Mouse (Mus musculus) ES-E14 (cell line): ENCODE measurements around the gene Rfx7. TPM values are rescaled to one million over a fixed set of nuclear protein-coding genes. Genes with fewer than 3 reads are reported as not detected.

Experiments used
- DNase-seq: peaks from one replicate; pipeline ENCODE4 v3.0.0-alpha.2; 2013; ENCODE audit warnings: low read depth, low spot score
- H3K27ac ChIP-seq: 2 replicates; pipeline ENCODE4 v1.5.1; 2012; ENCODE audit warnings: low read depth, mild to moderate bottlenecking, low read length, moderate library complexity, mixed read lengths; ENCODE audit not compliant: poor library complexity, insufficient read depth, severe bottlenecking
- H3K36me3 ChIP-seq: 2 replicates; pipeline ENCODE4 v1.6.1; 2012; ENCODE audit warnings: mild to moderate bottlenecking, low read length, moderate library complexity, mixed read lengths; ENCODE audit not compliant: control insufficient read depth, poor library complexity, insufficient read depth, severe bottlenecking
- H3K4me1 ChIP-seq, 2 experiments: fragments of 150-350 bp in 1 of 2; sonication (generic) in 1 of 2; 2 replicates each; pipeline ENCODE4 v1.6.1; 2012; ENCODE audit warnings: low read length in 2 of 2, mild to moderate bottlenecking in 1 of 2, mixed read lengths in 1 of 2; ENCODE audit not compliant: control insufficient read depth in 2 of 2, insufficient read depth in 2 of 2, poor library complexity in 1 of 2
- H3K4me3 ChIP-seq, 2 experiments: fragments of 150-350 bp in 1 of 2; sonication (generic) in 1 of 2; 2 replicates each; pipeline ENCODE4 v1.5.1; 2012; ENCODE audit warnings: low read length in 2 of 2, low read depth in 1 of 2, mild to moderate bottlenecking in 1 of 2, mixed read lengths in 1 of 2; ENCODE audit not compliant: insufficient read depth in 1 of 2, poor library complexity in 1 of 2, severe bottlenecking in 1 of 2
- H3K9ac ChIP-seq: 2 replicates; pipeline ENCODE4 v1.6.1; 2012; ENCODE audit warnings: low read depth, mild to moderate bottlenecking, low read length, mixed read lengths; ENCODE audit not compliant: poor library complexity, insufficient read depth, severe bottlenecking
- H3K9me3 ChIP-seq: fragments of 150-350 bp; sonication (generic); 2 replicates; pipeline ENCODE4 v1.6.1; 2012; ENCODE audit warnings: low read depth, mild to moderate bottlenecking, low read length; ENCODE audit not compliant: control insufficient read depth, insufficient read depth
- CHD2 ChIP-seq: IDR thresholded peaks from 2 replicates; pipeline ENCODE4 v1.6.1; 2014; ENCODE audit warnings: mild to moderate bottlenecking, low read depth, low read length, inconsistent platforms
- HCFC1 ChIP-seq: IDR thresholded peaks from 2 replicates; pipeline ENCODE4 v1.6.1; 2012; ENCODE audit warnings: low read length, inconsistent platforms, borderline replicate concordance; ENCODE audit not compliant: insufficient read depth
- MAFK ChIP-seq: IDR thresholded peaks from 2 replicates; pipeline ENCODE4 v1.6.1; 2014; ENCODE audit warnings: mild to moderate bottlenecking, low read depth, low read length, inconsistent platforms; ENCODE audit not compliant: insufficient read depth
- ZC3H11A ChIP-seq: IDR thresholded peaks from 2 replicates; pipeline ENCODE4 v1.6.1; 2012; ENCODE audit warnings: low read depth, mild to moderate bottlenecking, inconsistent platforms, low read length, borderline replicate concordance
- ZNF384 ChIP-seq: IDR thresholded peaks from 2 replicates; pipeline ENCODE4 v1.6.1; 2012; ENCODE audit warnings: low read depth, low read length, inconsistent platforms
- in situ Hi-C, 2 experiments: fragments of 600-800 bp; cut with MboI; formaldehyde crosslinking; loops; one replicate each; pipeline ENCODE4 v1.15.1; 2025; ENCODE audit warnings: low sequenced_read_pairs in 2 of 2, inconsistent platforms in 1 of 2; ENCODE audit not compliant: unreplicated experiment in 2 of 2
- total RNA-seq: library from RNA; depleted of rRNA; stranded (reverse); fragments of 300-350 nt; gene quantifications from 2 replicates; pipeline ENCODE4 v1.2.3, GENCODE M21; 2012

Gene Rfx7
- total RNA-seq, 1 experiment = 19.9 TPM

DNA sequence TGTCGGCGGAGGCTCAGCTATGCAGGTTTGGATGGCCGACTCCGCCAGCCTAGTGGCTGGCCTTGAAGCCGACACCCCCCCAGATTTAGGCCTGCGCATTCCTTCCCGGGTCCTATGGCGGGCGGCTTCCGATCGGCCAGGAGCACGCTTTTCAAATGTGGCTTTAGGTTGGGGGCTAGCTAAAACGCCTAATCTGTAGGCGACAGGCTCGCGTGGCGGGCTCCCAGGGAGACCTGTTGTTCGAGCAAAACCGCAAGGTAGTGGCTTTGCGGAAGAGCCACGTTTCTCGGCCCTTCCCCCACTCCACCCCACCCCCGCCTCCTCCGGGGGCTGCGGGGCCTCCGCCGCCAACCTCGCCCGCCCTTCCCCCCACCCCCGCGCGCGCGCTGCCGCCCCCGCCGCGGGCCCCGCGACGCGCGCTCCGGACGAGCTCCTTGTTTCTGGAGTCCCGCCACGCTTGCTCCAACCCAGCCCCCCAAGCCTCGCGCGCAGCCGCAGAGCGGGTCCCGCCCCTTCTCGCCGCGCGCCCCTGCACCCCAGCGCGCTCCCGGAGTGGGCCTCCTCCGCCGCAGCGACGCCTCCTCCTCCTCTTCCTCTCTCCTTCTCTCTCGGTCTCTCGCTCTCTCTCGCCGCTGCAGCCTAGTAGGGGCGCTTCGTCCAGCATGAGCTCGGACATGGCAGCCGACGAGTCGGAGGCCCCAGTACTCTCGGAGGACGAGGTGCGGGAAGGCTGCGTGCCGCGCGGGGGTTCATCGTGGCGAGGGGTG, 130.0 kb downstream of the Rfx7 start, which contains the start of gene Nedd4:
TSS of gene Nedd4 (plus strand) at position 452 of the 767 bp plus-strand sequence.
- no peak for TF ChIP-seq CHD2
- TF ChIP-seq MAFK = no peak
- TF ChIP-seq ZNF384 = no peak
- TF ChIP-seq HCFC1 = no peak
- no peak for TF ChIP-seq ZC3H11A
- Histone ChIP-seq H3K4me3 (peak within 1 kb of the TSS; percentile 95 to 100), H3K4me1 (peaks cover 11 to 14% of the 10 kb centered on the region in 2 experiments; a peak in 3 of 4 replicates), H3K9ac (peak within 1 kb of the TSS; percentile 99), H3K36me3 (peaks cover 24% of the 10 kb centered on the region), H3K27ac (peak within 1 kb of the TSS; percentile 99), H3K9me3 (no peaks in the 10 kb centered on the region)
- DNase-seq = peak; percentile 72
- in situ Hi-C loops = no loop called here

DNA sequence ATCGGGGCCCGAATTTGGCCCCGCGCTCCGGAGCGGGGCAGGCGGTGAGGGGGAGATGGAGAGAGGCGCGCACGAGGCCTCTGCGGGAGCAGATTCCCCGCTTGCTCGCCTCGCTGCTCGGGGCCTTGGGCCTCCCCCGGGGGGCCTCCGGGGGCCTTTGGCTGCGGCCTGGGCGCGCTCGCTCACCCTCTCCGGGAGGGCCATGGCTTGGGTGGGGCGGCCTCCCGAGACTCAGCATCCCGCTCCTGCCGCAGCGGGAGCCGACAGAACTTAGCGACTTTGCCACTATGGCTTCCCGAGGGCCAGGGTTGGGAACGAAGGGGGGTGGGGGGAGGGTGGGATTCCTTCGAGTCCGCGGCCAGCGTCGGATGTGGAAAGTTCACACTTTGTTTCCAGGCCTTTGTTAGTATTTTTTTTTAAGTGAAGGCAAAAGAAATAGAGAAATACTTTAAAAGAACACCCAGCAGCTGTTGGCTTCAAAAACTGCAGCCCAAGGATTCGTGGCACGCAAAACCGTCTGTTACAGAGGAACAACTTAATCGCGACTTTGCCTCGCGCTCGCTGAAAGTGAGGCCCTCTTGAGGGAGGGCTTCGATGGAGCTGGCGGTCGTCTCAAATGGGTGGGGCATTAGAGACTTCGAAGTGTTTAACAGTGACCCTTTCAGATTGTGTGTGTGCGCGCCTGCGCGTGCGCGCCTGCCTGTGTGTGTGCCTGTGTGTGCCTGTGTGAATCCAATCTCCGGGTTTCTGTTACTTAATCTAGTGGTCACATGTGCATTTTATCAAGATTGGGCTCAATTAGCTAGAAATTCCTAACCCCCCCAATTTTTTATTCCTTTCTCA, 130.9 kb downstream of the Rfx7 start:
- Histone ChIP-seq H3K9ac (peak overlapping the region; percentile 99), H3K4me1 (peaks cover 11 to 13% of the 10 kb centered on the region in 2 experiments; a peak in 3 of 4 replicates), H3K4me3 (peak overlapping the region; percentile 95 to 100), H3K36me3 (peaks cover 26% of the 10 kb centered on the region), H3K27ac (peak overlapping the region; percentile 99), H3K9me3 (no peaks in the 10 kb centered on the region)
- DNase-seq = peak; percentile 65
- TF ChIP-seq ZC3H11A (no peak), MAFK (no peak), HCFC1 (no peak), CHD2 (no peak), ZNF384 (no peak)
- in situ Hi-C loops = no loop called here

GRCm38 (mm10) chr9:72663534-72663918, 131.5 kb downstream of the Rfx7 start:
- peaks cover 10 to 11% of the 10 kb centered on the region in 2 experiments; a peak in 3 of 4 replicates for H3K4me1 ChIP-seq
- in situ Hi-C loops = no loop called here
- peaks cover 26% of the 10 kb centered on the region for H3K36me3 ChIP-seq
- H3K4me3 ChIP-seq = peak overlapping the region; percentile 95 to 100
- H3K27ac ChIP-seq = peak overlapping the region; percentile 99; the same call in 1 of the 2 replicates
- TF ChIP-seq CHD2 (no peak), ZNF384 (peak; percentile 63; the same call in 1 of the 2 replicates)
- no peaks in the 10 kb centered on the region for H3K9me3 ChIP-seq
- no peak for DNase-seq
- H3K9ac ChIP-seq = peak overlapping the region; percentile 99

- Histone ChIP-seq H3K27ac (peak overlapping the region; percentile 51; the same call in 1 of the 2 replicates), H3K9ac (peak overlapping the region; percentile 99; the same call in 1 of the 2 replicates), H3K9me3 (no peaks in the 10 kb centered on the region), H3K36me3 (peaks cover 26% of the 10 kb centered on the region), H3K4me1 (peaks cover 7 to 11% of the 10 kb centered on the region in 2 experiments; a peak in 2 of 4 replicates), H3K4me3 (peak overlapping the region; percentile 95 to 100)
- in situ Hi-C loops = no loop called here
- TF ChIP-seq ZNF384 (no peak), ZC3H11A (no peak), CHD2 (no peak), MAFK (no peak), HCFC1 (no peak)
- DNase-seq = no peak
Measured at GRCm38 (mm10) chr9:72664409-72665351, 132.6 kb downstream of the Rfx7 start.
